Comparison of ENCODE assay signal across 8 mouse cellular contexts in genomic region chr4:129105356-129105755, GRCm38 (mm10). TPM values are rescaled to one million over a fixed set of nuclear protein-coding genes. Genes with fewer than 3 reads are reported as not detected.
DNase-seq lines count a peak whose midpoint lies in the region; ATAC-seq and TF ChIP-seq lines count a peak whose summit lies in the region.

Gene Tmem54, plus strand, starts transcription at chr4:129105548.

- H3K9ac ChIP-seq in intestine, postnatal 0 days (ENCODE audit: low read depth, low read length) = peak within 1 kb of the TSS; percentile 65

- peak within 1 kb of the TSS; percentile 71 for H3K4me2 ChIP-seq in intestine, postnatal 0 days (replicated peaks; ENCODE audit: low read depth)

- H3K36me3 ChIP-seq in E14TG2a.4 (ENCODE audit: insufficient read depth, low read length) = no peaks in the 10 kb centered on the region
- peaks cover 5% of the 10 kb centered on the region; the same call in 1 of the 2 replicates for H3K36me3 ChIP-seq in intestine, postnatal 0 days (ENCODE audit: control insufficient read depth, insufficient read depth)

- H3K9me3 ChIP-seq in E14TG2a.4 (ENCODE audit: low read length) = no peaks in the 10 kb centered on the region
- H3K9me3 ChIP-seq in intestine, postnatal 0 days (ENCODE audit: control insufficient read depth) = no peaks in the 10 kb centered on the region

- no peak for TF ChIP-seq CTCF in E14TG2a.4 (conservative IDR thresholded peaks at IDR 0.05; ENCODE audit: low read length)
- no peak for TF ChIP-seq CTCF in intestine, postnatal 0 days (IDR thresholded peaks at IDR 0.05; ENCODE audit: low read depth)

- peak within 1 kb of the TSS; percentile 74 for H3K4me3 ChIP-seq in E14TG2a.4 (replicated peaks; ENCODE audit: low read length)
- peak within 1 kb of the TSS; percentile 59 for H3K4me3 ChIP-seq in intestine, postnatal 0 days (ENCODE audit: low read depth, low read length)

- ATAC-seq in intestine, postnatal 0 days = peak; percentile 48
- no peak for ATAC-seq in activated CD4-positive, CD25-positive, alpha-beta regulatory T cell, adult 4 months

- H3K4me1 ChIP-seq in E14TG2a.4 (replicated peaks; ENCODE audit: low read depth, low read length) = peaks cover 46% of the 10 kb centered on the region
- H3K4me1 ChIP-seq in intestine, postnatal 0 days (replicated peaks; ENCODE audit: control insufficient read depth, insufficient read depth, low read length) = no peaks in the 10 kb centered on the region; the same call in 1 of the 2 replicates

- H3K27ac ChIP-seq in intestine, postnatal 0 days (ENCODE audit: low read depth, low read length) = peak within 1 kb of the TSS; percentile 91

- WGBS in intestine, postnatal 0 days = 2% methylated on average over 40 of the region's 40 CpGs

- H3K27me3 ChIP-seq in E14TG2a.4 (ENCODE audit: insufficient read depth, low read length) = peaks cover 75% of the 10 kb centered on the region
- H3K27me3 ChIP-seq in intestine, postnatal 0 days (replicated peaks; ENCODE audit: control insufficient read depth, insufficient read depth, low read length) = no peaks in the 10 kb centered on the region

- peak; percentile 28 for DNase-seq in embryo, embryonic 9.5 days (ENCODE audit: extremely low spot score)
- peak; percentile 44 for DNase-seq in lung, postnatal 25 days (ENCODE audit: low spot score)
- no peak for DNase-seq in frontal cortex, postnatal 36 days (ENCODE audit: low spot score in 2 of 2)
- no peak for DNase-seq in layer of hippocampus, adult 11-12 months (ENCODE audit: low spot score)
- no peak for DNase-seq in cerebellum, postnatal 10 days

RNA-seq across cellular contexts. Expression of gene Tmem54, which starts in this region (rescaled TPM):
- 363 and 366 TPM in 2 replicates for polyA plus RNA-seq in intestine, postnatal 0 days (2015; fragmentation: Nextera tagmentation; extraction: Ambion mirVana)
- not detected for polyA plus RNA-seq in activated CD4-positive, CD25-positive, alpha-beta regulatory T cell, adult 4 months (2017; shearing (Covaris generic))

Comparison
In these comparisons a context has a peak if more than half of its experiments do, and no peak if none do; other contexts are left out.
1. RNA of gene Tmem54 (polyA plus RNA-seq): 363 to 366 TPM in intestine, postnatal 0 days; not detected in activated CD4-positive, CD25-positive, alpha-beta regulatory T cell, adult 4 months; every median in the first group is over 100 times any median in the second.
2. DNase-seq: peak in embryo, embryonic 9.5 days (single experiment) and lung, postnatal 25 days (single experiment); none in frontal cortex, postnatal 36 days (0 of 2), layer of hippocampus, adult 11-12 months (single experiment) and cerebellum, postnatal 10 days (0 of 2).